Comparison of ENCODE assay signal across 7 mouse cellular contexts in genomic region chr9:50800985-50801384, GRCm38 (mm10). TPM values are rescaled to one million over a fixed set of nuclear protein-coding genes. Genes with fewer than 3 reads are reported as not detected.
DNase-seq lines count a peak whose midpoint lies in the region; ATAC-seq and TF ChIP-seq lines count a peak whose summit lies in the region.

No protein-coding gene starts in this region.

- H3K27me3 ChIP-seq in kidney, embryonic 16.5 days (ENCODE audit: insufficient read depth, low read length) = no peaks in the 10 kb centered on the region
- no peaks in the 10 kb centered on the region for H3K27me3 ChIP-seq in lung, postnatal 0 days (replicated peaks; ENCODE audit: insufficient read depth, low read length)

- TF ChIP-seq EP300 in lung, postnatal 0 days (IDR thresholded peaks at IDR 0.05) = no peak

- 54% methylated on average over 2 of the region's 2 CpGs for WGBS in kidney, embryonic 16.5 days
- WGBS in lung, postnatal 0 days = 57% methylated on average over 2 of the region's 2 CpGs

- no peaks in the 10 kb centered on the region for H3K4me1 ChIP-seq in kidney, embryonic 16.5 days (ENCODE audit: insufficient read depth, low read length)
- no peaks in the 10 kb centered on the region for H3K4me1 ChIP-seq in lung, postnatal 0 days (ENCODE audit: insufficient read depth, low read depth, low read length)

- no peak overlapping the region for H3K9ac ChIP-seq in kidney, embryonic 16.5 days (replicated peaks; ENCODE audit: low read length)
- H3K9ac ChIP-seq in lung, postnatal 0 days (replicated peaks; ENCODE audit: low read depth) = no peak overlapping the region

- H3K4me2 ChIP-seq in kidney, embryonic 16.5 days (replicated peaks; ENCODE audit: low read depth, low read length) = no peak overlapping the region
- H3K4me2 ChIP-seq in lung, postnatal 0 days (replicated peaks; ENCODE audit: low read depth, low read length) = no peak overlapping the region

- H3K36me3 ChIP-seq in kidney, embryonic 16.5 days (ENCODE audit: insufficient read depth, low read length) = peaks cover 37% of the 10 kb centered on the region
- no peaks in the 10 kb centered on the region; the same call in 1 of the 2 replicates for H3K36me3 ChIP-seq in lung, postnatal 0 days (ENCODE audit: insufficient read depth, low read length)

- no peaks in the 10 kb centered on the region for H3K9me3 ChIP-seq in kidney, embryonic 16.5 days (ENCODE audit: low read length)
- H3K9me3 ChIP-seq in lung, postnatal 0 days (ENCODE audit: low read length) = no peaks in the 10 kb centered on the region

- ATAC-seq in kidney, embryonic 16.5 days (ENCODE audit: low FRiP score, low TSS enrichment) = 0 out of 2 replicates have a peak, but pooled peaks have one; percentile 31
- ATAC-seq in lung, postnatal 0 days = peak; percentile 65

- no peak overlapping the region for H3K27ac ChIP-seq in kidney, embryonic 16.5 days (ENCODE audit: low read length)
- no peak overlapping the region for H3K27ac ChIP-seq in lung, postnatal 0 days (ENCODE audit: low read length)

- peak; percentile 66 to 69 for DNase-seq in left cerebral cortex, postnatal 14 days (ENCODE audit: low spot score in 2 of 2)
- DNase-seq in left cerebral cortex, adult 8-10 months (ENCODE audit: low spot score in 2 of 2) = no peak
- DNase-seq in R1 (ENCODE audit: low read depth, low spot score) = peak; percentile 77
- peak; percentile 82 for DNase-seq in embryo, embryonic 10 days (ENCODE audit: low spot score)
- peak; percentile 73 for DNase-seq in lung, postnatal 0 days (ENCODE audit: low spot score)
- peak; percentile 77 for DNase-seq in thymus, postnatal 14 days

- H3K4me3 ChIP-seq in kidney, embryonic 16.5 days (ENCODE audit: low read length) = no peak overlapping the region
- H3K4me3 ChIP-seq in lung, postnatal 0 days (ENCODE audit: low read depth, low read length) = no peak overlapping the region

- intact Hi-C loops in left cerebral cortex, postnatal 14 days (cut with DNase I) = loop anchor here (10.0 kb wide), 1 partner anchor 344 kb away; no protein-coding TSS in a partner anchor

- TF ChIP-seq CTCF in lung, postnatal 0 days (IDR thresholded peaks at IDR 0.05) = peak; percentile 83

RNA-seq across cellular contexts. Expression of gene 1110032A03Rik, which starts 25.7 kb away (rescaled TPM):
- total RNA-seq in left cerebral cortex, postnatal 14 days (2021) = 10 to 100 TPM; 29.2 to 30.4 TPM
- 10 to 100 TPM; 32.3 to 39.7 (median 34.1) TPM for total RNA-seq in left cerebral cortex, adult 8-10 months (2022)
- polyA plus RNA-seq in kidney, embryonic 16.5 days (2015; fragmentation: Nextera tagmentation; extraction: Ambion mirVana) = 33.1 and 40.4 TPM in 2 replicates
- 72.3 and 79.8 TPM in 2 replicates for polyA plus RNA-seq in lung, postnatal 0 days (2015; fragmentation: Nextera tagmentation; extraction: Ambion mirVana)

RNA-seq across cellular contexts. Expression of gene Alg9, which starts 26.2 kb away (rescaled TPM):
- total RNA-seq in left cerebral cortex, postnatal 14 days (2021) = 10 to 100 TPM; 28.8 to 29.9 TPM
- 10 to 100 TPM; 26.1 to 31.9 (median 29.0) TPM for total RNA-seq in left cerebral cortex, adult 8-10 months (2022)
- polyA plus RNA-seq in kidney, embryonic 16.5 days (2015; fragmentation: Nextera tagmentation; extraction: Ambion mirVana) = 41.8 and 44.3 TPM in 2 replicates
- polyA plus RNA-seq in lung, postnatal 0 days (2015; fragmentation: Nextera tagmentation; extraction: Ambion mirVana) = 17.9 and 19.0 TPM in 2 replicates

RNA-seq across cellular contexts. Expression of gene Fdxacb1, which starts 32.9 kb away (rescaled TPM):
- 1 to 10 TPM; 5.3 to 5.6 TPM for total RNA-seq in left cerebral cortex, postnatal 14 days (2021)
- 1 to 10 TPM; 5.3 to 6.6 (median 5.8) TPM for total RNA-seq in left cerebral cortex, adult 8-10 months (2022)
- 13.0 and 13.1 TPM in 2 replicates for polyA plus RNA-seq in kidney, embryonic 16.5 days (2015; fragmentation: Nextera tagmentation; extraction: Ambion mirVana)
- 10.2 and 12.1 TPM in 2 replicates for polyA plus RNA-seq in lung, postnatal 0 days (2015; fragmentation: Nextera tagmentation; extraction: Ambion mirVana)

RNA-seq across cellular contexts. Expression of gene Ppp2r1b, which starts 44.1 kb away (rescaled TPM):
- total RNA-seq in left cerebral cortex, postnatal 14 days (2021) = 10 to 100 TPM; 19.7 to 21.6 TPM
- total RNA-seq in left cerebral cortex, adult 8-10 months (2022) = 10 to 100 TPM; 13.5 to 19.2 (median 16.8) TPM
- polyA plus RNA-seq in kidney, embryonic 16.5 days (2015; fragmentation: Nextera tagmentation; extraction: Ambion mirVana) = 74.6 and 77.0 TPM in 2 replicates
- polyA plus RNA-seq in lung, postnatal 0 days (2015; fragmentation: Nextera tagmentation; extraction: Ambion mirVana) = 26.0 and 28.4 TPM in 2 replicates

RNA-seq across cellular contexts. Expression of gene Hspb2, which starts 48.8 kb away (rescaled TPM):
- total RNA-seq in left cerebral cortex, postnatal 14 days (2021) = 1 to 10 TPM; 2.3 to 2.7 TPM
- 1 to 10 TPM in 3 of 4 experiments, under 1 TPM in 1; 0.74 to 2.4 (median 1.9) TPM for total RNA-seq in left cerebral cortex, adult 8-10 months (2022)
- polyA plus RNA-seq in kidney, embryonic 16.5 days (2015; fragmentation: Nextera tagmentation; extraction: Ambion mirVana) = 5.2 and 6.0 TPM in 2 replicates
- polyA plus RNA-seq in lung, postnatal 0 days (2015; fragmentation: Nextera tagmentation; extraction: Ambion mirVana) = 30.8 and 32.4 TPM in 2 replicates

Comparison
In these comparisons a context has a peak if more than half of its experiments do, and no peak if none do; other contexts are left out.
1. DNase-seq: peak in left cerebral cortex, postnatal 14 days (2 of 2), R1 (single experiment), embryo, embryonic 10 days (single experiment), lung, postnatal 0 days (single experiment) and thymus, postnatal 14 days (single experiment); none in left cerebral cortex, adult 8-10 months (0 of 2).